Mouse (Mus musculus): Measurements from ENCODE around the gene Bmper. TPM values are rescaled to one million over a fixed set of nuclear protein-coding genes. Genes with fewer than 3 reads are reported as not detected.

Gene Bmper
- polyA plus RNA-seq, 1 experiment from 2014 or later, result 21.2 TPM

- Histone ChIP-seq H3K27me3 (peaks cover 65% of the 10 kb centered on the region), H3K9me3 (no peaks in the 10 kb centered on the region), H3K4me1 (peaks cover 8% of the 10 kb centered on the region; the same call in 1 of the 2 replicates), H3K9ac (no peak overlapping the region), H3K4me2 (replicated peaks) (no peak overlapping the region), H3K27ac (no peak overlapping the region), H3K4me3 (no peak overlapping the region), H3K36me3 (no peaks in the 10 kb centered on the region)
- WGBS, result 89% methylated on average over 2 of the region's 2 CpGs
- no peak for ATAC-seq (ENCODE audit: low FRiP score, low read depth)
Observed at GRCm38 (mm10) chr9:23307835-23308234, 85.0 kb downstream of the Bmper start.

GRCm38 (mm10) chr9:23310953-23311352 lies 88.1 kb downstream of the Bmper start:
- no peak overlapping the region for H3K9ac ChIP-seq
- H3K27me3 ChIP-seq, result peaks cover 65% of the 10 kb centered on the region
- no peak for ATAC-seq (ENCODE audit: low FRiP score, low read depth)
- H3K4me1 ChIP-seq, result peaks cover 8% of the 10 kb centered on the region; the same call in 1 of the 2 replicates
- no peak overlapping the region for H3K27ac ChIP-seq
- H3K4me2 ChIP-seq (replicated peaks), result no peak overlapping the region
- 74% methylated on average over 3 of the region's 3 CpGs for WGBS
- no peak overlapping the region for H3K4me3 ChIP-seq
- no peaks in the 10 kb centered on the region for H3K36me3 ChIP-seq
- no peaks in the 10 kb centered on the region for H3K9me3 ChIP-seq

GRCm38 (mm10) chr9:23311956-23312355 lies 89.1 kb downstream of the Bmper start:
- Histone ChIP-seq H3K4me3 (no peak overlapping the region), H3K9ac (no peak overlapping the region), H3K4me1 (peaks cover 8% of the 10 kb centered on the region; the same call in 1 of the 2 replicates), H3K27me3 (peaks cover 58% of the 10 kb centered on the region), H3K9me3 (no peaks in the 10 kb centered on the region), H3K4me2 (replicated peaks) (no peak overlapping the region), H3K27ac (no peak overlapping the region), H3K36me3 (no peaks in the 10 kb centered on the region)
- ATAC-seq (ENCODE audit: low FRiP score, low read depth), result no peak

GRCm38 (mm10) chr9:23312877-23313276 lies 90.0 kb downstream of the Bmper start:
- Histone ChIP-seq H3K9me3 (no peaks in the 10 kb centered on the region), H3K27ac (no peak overlapping the region), H3K9ac (no peak overlapping the region), H3K36me3 (no peaks in the 10 kb centered on the region), H3K27me3 (peaks cover 52% of the 10 kb centered on the region), H3K4me1 (peaks cover 8% of the 10 kb centered on the region; the same call in 1 of the 2 replicates), H3K4me2 (replicated peaks) (no peak overlapping the region), H3K4me3 (no peak overlapping the region)
- ATAC-seq (ENCODE audit: low FRiP score, low read depth), result no peak
- WGBS, result 79% methylated on average over 2 of the region's 2 CpGs

- H3K9ac ChIP-seq, result no peak overlapping the region
- no peak overlapping the region for H3K27ac ChIP-seq
- no peaks in the 10 kb centered on the region for H3K36me3 ChIP-seq
- WGBS, result 93% methylated on average over 5 of the region's 5 CpGs
- no peak overlapping the region for H3K4me2 ChIP-seq (replicated peaks)
- H3K9me3 ChIP-seq, result no peaks in the 10 kb centered on the region
- ATAC-seq (ENCODE audit: low FRiP score, low read depth), result no peak
- H3K27me3 ChIP-seq, result peaks cover 32% of the 10 kb centered on the region
- H3K4me3 ChIP-seq, result no peak overlapping the region
- peaks cover 3% of the 10 kb centered on the region; the same call in 1 of the 2 replicates for H3K4me1 ChIP-seq
Observed at GRCm38 (mm10) chr9:23315631-23316330, 92.9 kb downstream of the Bmper start.

GRCm38 (mm10) chr9:23327830-23328229 lies 105.0 kb downstream of the Bmper start:
- H3K36me3 ChIP-seq, result no peaks in the 10 kb centered on the region
- no peaks in the 10 kb centered on the region for H3K27me3 ChIP-seq
- ATAC-seq (ENCODE audit: low FRiP score, low read depth), result no peak
- H3K4me3 ChIP-seq, result no peak overlapping the region
- WGBS, result 85% methylated on average over 3 of the region's 3 CpGs
- H3K4me1 ChIP-seq, result no peaks in the 10 kb centered on the region
- H3K9me3 ChIP-seq, result no peaks in the 10 kb centered on the region
- no peak overlapping the region for H3K9ac ChIP-seq
- no peak overlapping the region for H3K27ac ChIP-seq
- no peak overlapping the region for H3K4me2 ChIP-seq (replicated peaks)

GRCm38 (mm10) chr9:23333041-23333622 lies 110.3 kb downstream of the Bmper start:
- Histone ChIP-seq H3K27me3 (no peaks in the 10 kb centered on the region), H3K4me3 (no peak overlapping the region), H3K9ac (no peak overlapping the region), H3K9me3 (no peaks in the 10 kb centered on the region), H3K36me3 (no peaks in the 10 kb centered on the region), H3K27ac (no peak overlapping the region), H3K4me2 (replicated peaks) (no peak overlapping the region), H3K4me1 (no peaks in the 10 kb centered on the region)
- ATAC-seq (ENCODE audit: low FRiP score, low read depth), result no peak
- WGBS, result 79% methylated on average over 3 of the region's 3 CpGs

GRCm38 (mm10) chr9:23340551-23340950 lies 117.7 kb downstream of the Bmper start:
- Histone ChIP-seq H3K9me3 (no peaks in the 10 kb centered on the region), H3K27me3 (0 out of 2 replicates have a peak, but pooled peaks cover 6% of the 10 kb centered on the region), H3K4me2 (replicated peaks) (no peak overlapping the region), H3K27ac (no peak overlapping the region), H3K36me3 (no peaks in the 10 kb centered on the region), H3K9ac (no peak overlapping the region), H3K4me3 (no peak overlapping the region), H3K4me1 (peaks cover 11% of the 10 kb centered on the region)
- no peak for ATAC-seq (ENCODE audit: low FRiP score, low read depth)

GRCm38 (mm10) chr9:23341246-23341645 lies 118.4 kb downstream of the Bmper start:
- H3K4me2 ChIP-seq (replicated peaks), result no peak overlapping the region
- no peaks in the 10 kb centered on the region for H3K9me3 ChIP-seq
- no peak overlapping the region for H3K4me3 ChIP-seq
- H3K4me1 ChIP-seq, result peaks cover 11% of the 10 kb centered on the region
- no peak for ATAC-seq (ENCODE audit: low FRiP score, low read depth)
- 0 out of 2 replicates have a peak, but pooled peaks cover 6% of the 10 kb centered on the region for H3K27me3 ChIP-seq
- H3K36me3 ChIP-seq, result no peaks in the 10 kb centered on the region
- no peak overlapping the region for H3K27ac ChIP-seq
- H3K9ac ChIP-seq, result no peak overlapping the region

- no peak overlapping the region for H3K4me2 ChIP-seq (replicated peaks)
- peaks cover 11% of the 10 kb centered on the region for H3K4me1 ChIP-seq
- H3K36me3 ChIP-seq, result no peaks in the 10 kb centered on the region
- H3K9me3 ChIP-seq, result no peaks in the 10 kb centered on the region
- no peak overlapping the region for H3K4me3 ChIP-seq
- H3K27ac ChIP-seq, result no peak overlapping the region
- H3K9ac ChIP-seq, result no peak overlapping the region
- no peak for ATAC-seq (ENCODE audit: low FRiP score, low read depth)
- 0 out of 2 replicates have a peak, but pooled peaks cover 6% of the 10 kb centered on the region for H3K27me3 ChIP-seq
Observed at GRCm38 (mm10) chr9:23344353-23344752, 121.5 kb downstream of the Bmper start.

- no peaks in the 10 kb centered on the region for H3K36me3 ChIP-seq
- no peak for ATAC-seq (ENCODE audit: low FRiP score, low read depth)
- no peak overlapping the region for H3K9ac ChIP-seq
- no peak overlapping the region for H3K4me3 ChIP-seq
- no peak overlapping the region for H3K27ac ChIP-seq
- H3K4me1 ChIP-seq, result peaks cover 11% of the 10 kb centered on the region
- WGBS, result 66% methylated on average over 8 of the region's 8 CpGs
- H3K27me3 ChIP-seq, result 0 out of 2 replicates have a peak, but pooled peaks cover 6% of the 10 kb centered on the region
- H3K9me3 ChIP-seq, result no peaks in the 10 kb centered on the region
- no peak overlapping the region for H3K4me2 ChIP-seq (replicated peaks)
Observed at GRCm38 (mm10) chr9:23345093-23345844, 122.4 kb downstream of the Bmper start.

GRCm38 (mm10) chr9:23349603-23350002 lies 126.7 kb downstream of the Bmper start:
- no peaks in the 10 kb centered on the region for H3K9me3 ChIP-seq
- no peak overlapping the region for H3K9ac ChIP-seq
- H3K36me3 ChIP-seq, result no peaks in the 10 kb centered on the region
- ATAC-seq (ENCODE audit: low FRiP score, low read depth), result no peak
- no peak overlapping the region for H3K4me2 ChIP-seq (replicated peaks)
- H3K27me3 ChIP-seq, result no peaks in the 10 kb centered on the region
- peaks cover 13% of the 10 kb centered on the region for H3K4me1 ChIP-seq
- WGBS, result 73% methylated on average over 5 of the region's 5 CpGs
- no peak overlapping the region for H3K4me3 ChIP-seq
- H3K27ac ChIP-seq, result no peak overlapping the region

Data from limb, embryonic 13.5 days (tissue).